Mouse (Mus musculus) liver, adult 2 months (tissue): ENCODE results near the gene Gm47969. TPM values are rescaled to one million over a fixed set of nuclear protein-coding genes. Genes with fewer than 3 reads are reported as not detected.
A peak's percentile ranks its signal among the peaks of the same experiment; 100 is the strongest.

Source experiments
- DNase-seq: peaks from one replicate; pipeline ENCODE4 v3.0.0-alpha.2; 2011; ENCODE audit warnings: low read depth, low spot score; ENCODE audit errors: extremely low read depth
- H3K27ac ChIP-seq: fragments of 200-500 bp; replicated peaks from 2 replicates; pipeline ENCODE4 v1.5.1; 2012; ENCODE audit warnings: low read depth, mild to moderate bottlenecking, control low read depth, inconsistent platforms, low read length; ENCODE audit not compliant: insufficient read depth
- H3K27me3 ChIP-seq: fragments of 200-500 bp; 2 replicates; pipeline ENCODE4 v1.6.1; 2012; ENCODE audit warnings: mild to moderate bottlenecking, moderate library complexity, low read length, inconsistent platforms; ENCODE audit not compliant: control insufficient read depth, insufficient read depth
- H3K36me3 ChIP-seq: fragments of 200-500 bp; 2 replicates; pipeline ENCODE4 v1.6.1; 2012; ENCODE audit warnings: low read length, inconsistent platforms; ENCODE audit not compliant: control insufficient read depth, insufficient read depth
- H3K4me1 ChIP-seq: fragments of 200-500 bp; 2 replicates; pipeline ENCODE4 v1.6.1; 2011; ENCODE audit warnings: low read length; ENCODE audit not compliant: control insufficient read depth, insufficient read depth
- H3K4me3 ChIP-seq: fragments of 200-500 bp; 2 replicates; pipeline ENCODE4 v1.5.1; 2011; ENCODE audit warnings: low read depth, mild to moderate bottlenecking, control low read depth, low read length, moderate library complexity; ENCODE audit not compliant: insufficient read depth
- H3K79me2 ChIP-seq: fragments of 200-500 bp; 2 replicates; pipeline ENCODE4 v1.6.1; 2012; ENCODE audit warnings: inconsistent platforms, mild to moderate bottlenecking, low read length, moderate library complexity; ENCODE audit not compliant: control insufficient read depth, insufficient read depth
- H3K9ac ChIP-seq: fragments of 200-500 bp; 2 replicates; pipeline ENCODE4 v1.6.1; 2012; ENCODE audit warnings: low read depth, mild to moderate bottlenecking, control low read depth, inconsistent platforms, low read length
- CTCF ChIP-seq: fragments of 200-500 bp; IDR thresholded peaks from 2 replicates; pipeline ENCODE4 v1.5.1; 2011; ENCODE audit warnings: low read depth, low read length, control low read depth
- POLR2A ChIP-seq: fragments of 200-500 bp; IDR thresholded peaks from 2 replicates; pipeline ENCODE4 v1.6.1; 2011; ENCODE audit warnings: low read length, control low read depth; ENCODE audit not compliant: insufficient read depth; ENCODE audit errors: extremely low read depth
- WGBS: fragments of 180-500 bp; shearing (Covaris S2); methylation state at CpG from one replicate; pipeline ENCODE4 v1.1.7; 2018; 5-methylcytosine and 5-hydroxymethylcytosine counted together
- polyA plus RNA-seq: library from polyadenylated mRNA; depleted of rRNA; stranded (reverse); fragments of >200 nt; gene quantifications from 2 replicates; pipeline ENCODE4 v1.2.3, GENCODE M21; 2012
- total RNA-seq: library from RNA; depleted of rRNA; stranded (reverse); fragments of >200 nt; gene quantifications from 2 replicates; pipeline ENCODE4 v1.2.3, GENCODE M21; 2014

Gm47969 gene
- total and polyA plus RNA-seq, 2 experiments, result not detected

DNA sequence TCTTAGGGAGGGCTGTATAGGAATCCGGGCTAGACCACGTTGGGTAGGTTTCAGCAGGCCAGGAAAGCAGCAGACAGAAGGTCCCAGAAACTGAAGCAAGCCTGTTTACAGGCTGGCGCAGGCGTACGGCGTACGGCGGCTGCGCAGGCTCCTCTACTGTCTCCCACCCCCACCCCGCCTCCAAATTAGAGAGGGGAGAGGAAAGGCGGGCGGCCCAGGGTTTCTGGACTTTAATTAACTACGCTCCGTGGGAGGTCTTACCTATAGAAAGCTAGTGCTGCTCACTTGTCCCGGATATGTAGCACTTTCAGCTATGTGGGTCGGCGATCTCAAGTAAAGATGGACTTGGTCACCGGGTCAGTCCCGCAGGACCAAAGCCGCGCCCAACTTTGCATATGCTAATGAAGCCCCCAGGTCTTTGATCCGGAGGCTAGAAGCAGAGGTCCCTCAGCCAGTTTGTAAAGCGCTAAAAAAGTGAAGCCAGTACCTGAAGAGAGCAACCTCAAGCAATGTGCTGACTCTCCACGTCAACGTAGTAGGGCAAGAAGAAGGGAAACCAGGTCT lies 6.5 kb upstream of the Gm47969 start, which contains the start of gene Slc19a3:
TSS of gene Slc19a3 (minus strand) at position 340 of the 564 bp plus-strand sequence.
- no peak for TF ChIP-seq POLR2A
- no peak for TF ChIP-seq CTCF
- Histone ChIP-seq H3K4me3 (peak within 1 kb of the TSS; percentile 8), H3K79me2 (no peaks in the 10 kb centered on the region), H3K27me3 (no peaks in the 10 kb centered on the region), H3K4me1 (no peaks in the 10 kb centered on the region), H3K27ac (no peak within 1 kb of the TSS), H3K36me3 (no peaks in the 10 kb centered on the region), H3K9ac (peak within 1 kb of the TSS; percentile 22; the same call in 1 of the 2 replicates)
- peak; percentile 26 for DNase-seq
- WGBS, result 3% methylated on average over 25 of the region's 25 CpGs

DNA sequence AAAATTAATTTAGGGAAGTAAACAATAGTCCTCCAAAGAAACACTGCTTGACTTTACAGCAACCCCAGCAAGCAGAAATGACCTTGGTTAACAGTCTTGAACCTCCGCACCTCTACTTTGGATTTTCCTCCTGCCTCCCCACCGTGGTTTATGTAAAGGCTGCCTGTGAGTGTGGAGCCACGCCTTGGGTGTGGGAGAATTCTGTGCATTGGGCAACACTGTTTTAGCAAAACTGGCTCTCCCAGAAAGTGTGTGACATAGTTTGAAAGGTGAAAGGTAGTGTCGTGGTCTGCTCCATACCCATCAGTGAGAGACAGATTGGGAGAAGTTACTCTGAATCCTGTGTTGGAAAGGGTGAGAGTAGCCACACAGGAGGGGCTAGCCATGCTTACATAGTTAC lies 5.7 kb upstream of the Gm47969 start:
- no peaks in the 10 kb centered on the region for H3K4me1 ChIP-seq
- H3K27ac ChIP-seq, result no peak overlapping the region
- TF ChIP-seq POLR2A (no peak), CTCF (no peak)
- no peak overlapping the region for H3K9ac ChIP-seq
- no peaks in the 10 kb centered on the region for H3K79me2 ChIP-seq
- no peaks in the 10 kb centered on the region for H3K36me3 ChIP-seq
- DNase-seq, result no peak
- no peaks in the 10 kb centered on the region for H3K27me3 ChIP-seq
- 84% methylated on average over 4 of the region's 4 CpGs for WGBS
- no peak overlapping the region for H3K4me3 ChIP-seq

DNA sequence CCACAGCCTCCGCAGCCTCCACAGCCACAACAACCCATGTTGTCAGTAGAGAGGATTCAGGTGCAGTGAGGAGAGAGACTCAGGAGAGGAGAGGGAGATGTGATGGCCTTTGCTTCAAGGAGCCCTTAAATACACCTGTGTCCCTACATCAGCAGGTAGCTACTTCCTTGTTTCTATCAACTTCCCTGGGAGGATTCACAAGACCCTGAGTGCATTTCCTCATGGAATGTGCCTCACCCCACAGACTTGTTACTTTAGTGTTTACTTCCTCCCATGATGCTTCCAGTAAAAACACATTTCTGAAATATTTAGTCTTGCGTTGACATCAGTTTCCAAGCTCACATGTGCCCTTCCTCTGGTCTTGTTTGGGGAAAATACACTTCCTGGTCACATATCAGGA lies 2.4 kb upstream of the Gm47969 start, which contains the start of gene Krtap28-10:
TSS of gene Krtap28-10 (minus strand) at position 101 of the 400 bp plus-strand sequence.
- Histone ChIP-seq H3K27ac (no peak within 1 kb of the TSS), H3K36me3 (no peaks in the 10 kb centered on the region), H3K4me1 (no peaks in the 10 kb centered on the region), H3K9ac (no peak within 1 kb of the TSS), H3K27me3 (no peaks in the 10 kb centered on the region), H3K4me3 (no peak within 1 kb of the TSS), H3K79me2 (no peaks in the 10 kb centered on the region)
- DNase-seq, result no peak
- no peak for TF ChIP-seq CTCF
- TF ChIP-seq POLR2A, result no peak
- WGBS, result 85% methylated on average over 2 of the region's 2 CpGs

DNA sequence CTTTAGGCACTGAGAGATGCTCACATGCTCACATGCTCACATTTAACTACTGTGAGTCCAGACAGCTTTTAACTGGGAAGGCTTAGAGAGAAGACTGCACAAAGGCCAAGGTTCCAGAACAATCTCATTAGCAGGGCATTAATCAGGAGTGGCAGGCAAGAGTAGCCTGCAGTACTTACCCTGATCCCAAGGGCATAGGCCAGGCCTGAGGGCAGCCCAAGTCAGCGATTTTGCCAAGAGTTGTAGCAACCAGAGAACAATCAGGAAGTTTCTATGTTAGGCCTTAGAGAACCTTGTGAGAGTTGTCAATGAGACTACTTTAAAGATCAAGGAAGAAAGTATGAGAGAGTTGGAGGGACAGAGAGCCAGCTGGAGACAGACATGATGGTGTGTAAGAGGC lies 13.7 kb downstream of the Gm47969 start:
- DNase-seq, result no peak
- H3K4me3 ChIP-seq, result no peak overlapping the region
- no peak overlapping the region for H3K27ac ChIP-seq
- H3K79me2 ChIP-seq, result no peaks in the 10 kb centered on the region
- H3K9ac ChIP-seq, result no peak overlapping the region
- no peaks in the 10 kb centered on the region for H3K4me1 ChIP-seq
- TF ChIP-seq CTCF, result no peak
- no peak for TF ChIP-seq POLR2A
- WGBS, result 65% methylated on average over 1 of the region's 1 CpGs
- H3K27me3 ChIP-seq, result no peaks in the 10 kb centered on the region
- no peaks in the 10 kb centered on the region for H3K36me3 ChIP-seq

DNA sequence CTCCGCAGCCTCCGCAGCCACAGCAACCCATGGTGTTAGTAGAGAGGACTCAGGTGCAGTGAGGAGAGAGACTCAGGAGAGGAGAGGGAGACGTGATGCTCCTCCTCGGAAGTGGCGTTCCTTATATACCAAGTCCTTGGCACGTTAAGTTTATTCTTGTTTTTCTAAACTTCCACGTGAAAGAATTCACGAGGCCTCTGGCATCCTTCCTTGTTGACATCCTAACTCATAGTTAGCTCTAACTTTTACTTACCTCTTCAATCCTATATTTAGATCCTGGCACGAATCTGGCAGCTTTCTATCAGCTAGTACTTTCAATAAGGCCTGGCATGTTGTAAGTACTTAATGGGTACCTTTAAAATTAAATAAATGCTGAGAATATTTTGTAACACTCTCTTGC lies 14.5 kb downstream of the Gm47969 start, which contains the start of gene A030005K14Rik:
TSS of gene A030005K14Rik (minus strand) at position 101 of the 400 bp plus-strand sequence.
- H3K27ac ChIP-seq, result no peak within 1 kb of the TSS
- no peak within 1 kb of the TSS for H3K4me3 ChIP-seq
- H3K27me3 ChIP-seq, result no peaks in the 10 kb centered on the region
- no peaks in the 10 kb centered on the region for H3K4me1 ChIP-seq
- H3K36me3 ChIP-seq, result no peaks in the 10 kb centered on the region
- 82% methylated on average over 9 of the region's 9 CpGs for WGBS
- H3K9ac ChIP-seq, result no peak within 1 kb of the TSS
- no peak for DNase-seq
- no peaks in the 10 kb centered on the region for H3K79me2 ChIP-seq
- TF ChIP-seq POLR2A (no peak), CTCF (no peak)

DNA sequence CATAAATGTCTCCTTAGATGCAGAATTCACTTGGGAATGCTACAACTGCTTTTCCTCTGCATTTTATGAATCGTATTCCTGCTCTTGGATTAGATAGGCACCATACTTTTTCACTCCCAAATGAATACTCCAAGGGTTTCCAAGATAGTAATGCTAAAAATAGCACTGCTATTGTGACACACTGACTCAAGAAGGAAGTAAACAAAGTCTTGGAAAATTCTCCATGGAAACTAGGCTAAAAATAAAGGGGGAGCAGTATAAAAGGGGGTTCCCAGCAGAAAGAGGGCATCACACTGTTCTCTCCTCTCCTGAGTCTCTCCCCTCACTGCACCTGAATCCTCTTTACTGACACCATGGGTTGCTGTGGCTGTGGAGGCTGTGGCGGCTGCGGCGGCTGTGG lies 15.9 kb downstream of the Gm47969 start, which contains the start of gene Krtap28-13:
TSS of gene Krtap28-13 (plus strand) at position 288 of the 400 bp plus-strand sequence.
- Histone ChIP-seq H3K27me3 (no peaks in the 10 kb centered on the region), H3K36me3 (no peaks in the 10 kb centered on the region), H3K4me3 (no peak within 1 kb of the TSS), H3K4me1 (no peaks in the 10 kb centered on the region), H3K27ac (no peak within 1 kb of the TSS), H3K79me2 (no peaks in the 10 kb centered on the region), H3K9ac (no peak within 1 kb of the TSS)
- WGBS, result 91% methylated on average over 4 of the region's 4 CpGs
- TF ChIP-seq POLR2A (no peak), CTCF (no peak)
- no peak for DNase-seq
